ENCODE assay signal across 8 mouse cellular contexts in genomic region chr1:82838469-82839295, GRCm38 (mm10). TPM values are rescaled to one million over a fixed set of nuclear protein-coding genes. Genes with fewer than 3 reads are reported as not detected.
DNase-seq lines count a peak whose midpoint lies in the region; ATAC-seq and TF ChIP-seq lines count a peak whose summit lies in the region.

No protein-coding gene starts in this region.

- WGBS in heart, embryonic 15.5 days = 35% methylated on average over 18 of the region's 18 CpGs
- WGBS in hindbrain, embryonic 11.5 days = 30% methylated on average over 18 of the region's 18 CpGs
- WGBS in midbrain, embryonic 11.5 days = 34% methylated on average over 18 of the region's 18 CpGs
- 45% methylated on average over 18 of the region's 18 CpGs for WGBS in thymus, adult 2 months

- H3K36me3 ChIP-seq in heart, embryonic 15.5 days = no peaks in the 10 kb centered on the region
- H3K36me3 ChIP-seq in hindbrain, embryonic 11.5 days (ENCODE audit: control insufficient read depth, insufficient read depth, low read length) = no peaks in the 10 kb centered on the region
- no peaks in the 10 kb centered on the region for H3K36me3 ChIP-seq in midbrain, embryonic 11.5 days (ENCODE audit: control insufficient read depth, insufficient read depth, low read length)
- H3K36me3 ChIP-seq in thymus, adult 2 months (ENCODE audit: control insufficient read depth, insufficient read depth, low read length) = no peaks in the 10 kb centered on the region

- 0 out of 2 replicates have a peak overlapping the region, but pooled peaks have one; percentile 14 for H3K27ac ChIP-seq in heart, embryonic 15.5 days
- H3K27ac ChIP-seq in hindbrain, embryonic 11.5 days (ENCODE audit: low read depth, low read length) = no peak overlapping the region
- no peak overlapping the region for H3K27ac ChIP-seq in midbrain, embryonic 11.5 days (ENCODE audit: low read depth, low read length)
- no peak overlapping the region for H3K27ac ChIP-seq in thymus, adult 2 months (ENCODE audit: control insufficient read depth, insufficient read depth, low read length)

- no peak for ATAC-seq in heart, embryonic 15.5 days (replicated peaks; ENCODE audit: insufficient number of reproducible peaks, insufficient read depth, low FRiP score, low read depth)
- no peak; the same call in 1 of the 2 replicates for ATAC-seq in hindbrain, embryonic 11.5 days (ENCODE audit: low FRiP score)
- ATAC-seq in midbrain, embryonic 11.5 days (ENCODE audit: low FRiP score) = peak; percentile 51

- no peaks in the 10 kb centered on the region for H3K27me3 ChIP-seq in heart, embryonic 15.5 days
- H3K27me3 ChIP-seq in hindbrain, embryonic 11.5 days (ENCODE audit: control insufficient read depth, insufficient read depth, low read length) = no peaks in the 10 kb centered on the region
- no peaks in the 10 kb centered on the region for H3K27me3 ChIP-seq in midbrain, embryonic 11.5 days (ENCODE audit: control insufficient read depth, insufficient read depth, low read length)
- no peaks in the 10 kb centered on the region for H3K27me3 ChIP-seq in thymus, adult 2 months (ENCODE audit: control insufficient read depth, insufficient read depth, low read length)

- peak overlapping the region; percentile 87 for H3K4me2 ChIP-seq in heart, embryonic 15.5 days
- peak overlapping the region; percentile 76 for H3K4me2 ChIP-seq in hindbrain, embryonic 11.5 days (replicated peaks; ENCODE audit: low read depth, low read length)
- H3K4me2 ChIP-seq in midbrain, embryonic 11.5 days = peak overlapping the region; percentile 57

- TF ChIP-seq CTCF in thymus, adult 2 months (IDR thresholded peaks at IDR 0.05; ENCODE audit: borderline replicate concordance, control insufficient read depth, extremely low read depth, insufficient read depth, low read length, poor library complexity) = no peak

- peak overlapping the region; percentile 79; the same call in 1 of the 2 replicates for H3K9ac ChIP-seq in heart, embryonic 15.5 days
- peak overlapping the region; percentile 95; the same call in 1 of the 2 replicates for H3K9ac ChIP-seq in hindbrain, embryonic 11.5 days (ENCODE audit: low read depth, low read length)
- H3K9ac ChIP-seq in midbrain, embryonic 11.5 days (ENCODE audit: low read length) = peak overlapping the region; percentile 97

- no peaks in the 10 kb centered on the region for H3K9me3 ChIP-seq in heart, embryonic 15.5 days (replicated peaks)
- H3K9me3 ChIP-seq in hindbrain, embryonic 11.5 days (ENCODE audit: control insufficient read depth, low read length) = no peaks in the 10 kb centered on the region
- no peaks in the 10 kb centered on the region for H3K9me3 ChIP-seq in midbrain, embryonic 11.5 days (ENCODE audit: control insufficient read depth, low read length)

- H3K4me3 ChIP-seq in heart, embryonic 15.5 days = peak overlapping the region; percentile 96
- H3K4me3 ChIP-seq in hindbrain, embryonic 11.5 days (ENCODE audit: low read depth, low read length) = peak overlapping the region; percentile 97
- peak overlapping the region; percentile 99 for H3K4me3 ChIP-seq in midbrain, embryonic 11.5 days (ENCODE audit: low read depth, low read length)
- no peak overlapping the region for H3K4me3 ChIP-seq in thymus, adult 2 months (ENCODE audit: control insufficient read depth, insufficient read depth, low read length)

- H3K4me1 ChIP-seq in heart, embryonic 15.5 days (replicated peaks) = peaks cover 28% of the 10 kb centered on the region
- no peaks in the 10 kb centered on the region for H3K4me1 ChIP-seq in hindbrain, embryonic 11.5 days (replicated peaks; ENCODE audit: control insufficient read depth, insufficient read depth, low read length)
- H3K4me1 ChIP-seq in midbrain, embryonic 11.5 days (ENCODE audit: control insufficient read depth, insufficient read depth, low read length) = peaks cover 10% of the 10 kb centered on the region
- peaks cover 8% of the 10 kb centered on the region; the same call in 1 of the 2 replicates for H3K4me1 ChIP-seq in thymus, adult 2 months (replicated peaks; ENCODE audit: control insufficient read depth, insufficient read depth, low read length)

- TF ChIP-seq POLR2A in thymus, adult 2 months (IDR thresholded peaks at IDR 0.05; ENCODE audit: control insufficient read depth, extremely low read depth, insufficient read depth, low read length, poor library complexity) = no peak

- no peak for DNase-seq in heart, adult 18-20 months
- peak; percentile 62 for DNase-seq in c-Kit-negative CD71-positive TER-119-positive erythroid progenitor cells, embryonic 14.5 days (ENCODE audit: low read depth, low spot score)
- no peak for DNase-seq in hindbrain, embryonic 11.5 days (ENCODE audit: low spot score)
- DNase-seq in midbrain, embryonic 11.5 days (ENCODE audit: low spot score, missing footprints) = no peak
- DNase-seq in thymus, adult 2 months = no peak
- DNase-seq in adrenal gland, postnatal 25 days = no peak
- DNase-seq in thymus, postnatal 25 days = no peak

RNA-seq across cellular contexts. Expression of gene Agfg1, which starts 0.6 kb away (rescaled TPM):
- 25.4 and 30.8 TPM in 2 replicates for polyA plus RNA-seq in heart, embryonic 15.5 days (2015; fragmentation: Nextera tagmentation; extraction: Ambion mirVana)
- total RNA-seq in heart, adult 18-20 months (2021) = 10 to 100 TPM; 27.3 to 27.5 TPM
- 47.2 and 54.4 TPM in 2 replicates for polyA plus RNA-seq in hindbrain, embryonic 11.5 days (2014; fragmentation: Nextera tagmentation; extraction: Ambion mirVana)
- polyA plus RNA-seq in midbrain, embryonic 11.5 days (2014; fragmentation: Nextera tagmentation; extraction: Ambion mirVana) = 48.7 and 49.3 TPM in 2 replicates
- 69.0 and 75.4 TPM in 2 replicates for polyA plus RNA-seq in thymus, adult 2 months (2012; rRNA removed)
- 56.4 and 58.6 TPM in 2 replicates for total RNA-seq in adrenal gland, postnatal 25 days (2021)
